Comparison of ENCODE assay signal across 8 mouse cellular contexts in genomic region chr7:45135370-45135769, GRCm38 (mm10). TPM values are rescaled to one million over a fixed set of nuclear protein-coding genes. Genes with fewer than 3 reads are reported as not detected.
DNase-seq lines count a peak whose midpoint lies in the region; ATAC-seq and TF ChIP-seq lines count a peak whose summit lies in the region.

No protein-coding gene starts in this region.

- no peak for ATAC-seq in kidney, embryonic 16.5 days (ENCODE audit: low FRiP score, low TSS enrichment)
- ATAC-seq in heart, embryonic 16.5 days (replicated peaks; ENCODE audit: extremely low read depth, insufficient read depth, low FRiP score) = no peak
- ATAC-seq in liver, postnatal 0 days = no peak

- TF ChIP-seq CTCF in liver, postnatal 0 days (IDR thresholded peaks at IDR 0.05; ENCODE audit: low read depth) = no peak

- peak overlapping the region; percentile 83; the same call in 1 of the 2 replicates for H3K4me2 ChIP-seq in kidney, embryonic 16.5 days (replicated peaks; ENCODE audit: low read depth, low read length)
- H3K4me2 ChIP-seq in heart, embryonic 16.5 days (ENCODE audit: low read depth, low read length) = peak overlapping the region; percentile 79
- peak overlapping the region; percentile 94 for H3K4me2 ChIP-seq in liver, postnatal 0 days (ENCODE audit: low read depth, low read length)

- DNase-seq in kidney, postnatal 10 days = no peak
- DNase-seq in c-Kit-positive CD71-positive TER-119-positive erythroid progenitor cells, embryonic 14.5 days (ENCODE audit: low spot score) = peak; percentile 56
- DNase-seq in liver, postnatal 0 days = no peak
- DNase-seq in embryo, embryonic 11 days = no peak
- DNase-seq in B cell, adult 2 months = no peak
- DNase-seq in right cerebral cortex, postnatal 25 days = no peak

- no peaks in the 10 kb centered on the region for H3K9me3 ChIP-seq in kidney, embryonic 16.5 days (ENCODE audit: low read length)
- no peaks in the 10 kb centered on the region for H3K9me3 ChIP-seq in heart, embryonic 16.5 days (replicated peaks; ENCODE audit: control insufficient read depth, low read length)
- H3K9me3 ChIP-seq in liver, postnatal 0 days (ENCODE audit: low read length) = no peaks in the 10 kb centered on the region

- 79% methylated on average over 3 of the region's 3 CpGs for WGBS in kidney, embryonic 16.5 days
- WGBS in heart, embryonic 16.5 days = 59% methylated on average over 3 of the region's 3 CpGs
- 45% methylated on average over 3 of the region's 3 CpGs for WGBS in liver, postnatal 0 days (ENCODE audit: insufficient replicate concordance)

- TF ChIP-seq EP300 in liver, postnatal 0 days (IDR thresholded peaks at IDR 0.05; ENCODE audit: low read depth) = no peak

- 0 out of 2 replicates have a peak overlapping the region, but pooled peaks have one; percentile 29 for H3K9ac ChIP-seq in kidney, embryonic 16.5 days (replicated peaks; ENCODE audit: low read length)
- H3K9ac ChIP-seq in heart, embryonic 16.5 days (ENCODE audit: low read length) = no peak overlapping the region; the same call in none of the 2 replicates
- H3K9ac ChIP-seq in liver, postnatal 0 days (replicated peaks) = peak overlapping the region; percentile 76

- H3K27me3 ChIP-seq in kidney, embryonic 16.5 days (ENCODE audit: insufficient read depth, low read length) = no peaks in the 10 kb centered on the region
- H3K27me3 ChIP-seq in heart, embryonic 16.5 days (ENCODE audit: control insufficient read depth, insufficient read depth, low read length) = no peaks in the 10 kb centered on the region
- no peaks in the 10 kb centered on the region for H3K27me3 ChIP-seq in liver, postnatal 0 days (ENCODE audit: insufficient read depth, low read length)

- H3K36me3 ChIP-seq in kidney, embryonic 16.5 days (ENCODE audit: insufficient read depth, low read length) = no peaks in the 10 kb centered on the region
- H3K36me3 ChIP-seq in heart, embryonic 16.5 days (ENCODE audit: control insufficient read depth, insufficient read depth) = no peaks in the 10 kb centered on the region
- no peaks in the 10 kb centered on the region for H3K36me3 ChIP-seq in liver, postnatal 0 days (replicated peaks; ENCODE audit: insufficient read depth, low read length)

- no peak overlapping the region for H3K27ac ChIP-seq in kidney, embryonic 16.5 days (ENCODE audit: low read length)
- H3K27ac ChIP-seq in heart, embryonic 16.5 days (ENCODE audit: low read length) = no peak overlapping the region
- H3K27ac ChIP-seq in liver, postnatal 0 days (ENCODE audit: low read depth) = peak overlapping the region; percentile 64; the same call in 1 of the 2 replicates

- H3K4me3 ChIP-seq in kidney, embryonic 16.5 days (ENCODE audit: low read length) = peak overlapping the region; percentile 70; the same call in 1 of the 2 replicates
- peak overlapping the region; percentile 66; the same call in 1 of the 2 replicates for H3K4me3 ChIP-seq in heart, embryonic 16.5 days (ENCODE audit: low read length)
- peak overlapping the region; percentile 73 for H3K4me3 ChIP-seq in liver, postnatal 0 days (ENCODE audit: low read depth, low read length)

- 0 out of 2 replicates have a peak, but pooled peaks cover 4% of the 10 kb centered on the region for H3K4me1 ChIP-seq in kidney, embryonic 16.5 days (ENCODE audit: insufficient read depth, low read length)
- peaks cover 14% of the 10 kb centered on the region; the same call in 1 of the 2 replicates for H3K4me1 ChIP-seq in heart, embryonic 16.5 days (ENCODE audit: control insufficient read depth, insufficient read depth, low read length)
- peaks cover 23% of the 10 kb centered on the region for H3K4me1 ChIP-seq in liver, postnatal 0 days (ENCODE audit: insufficient read depth)

RNA-seq across cellular contexts. Expression of gene Gm45713, which starts 0.7 kb away (rescaled TPM):
- polyA plus RNA-seq in kidney, embryonic 16.5 days (2015; fragmentation: Nextera tagmentation; extraction: Ambion mirVana) = 0.18 TPM in 1 of 2 replicates, not detected in the other
- 0.34 TPM in 1 of 2 replicates, not detected in the other for polyA plus RNA-seq in heart, embryonic 16.5 days (2015; fragmentation: Nextera tagmentation; extraction: Ambion mirVana)
- polyA plus RNA-seq in liver, postnatal 0 days (2015; fragmentation: Nextera tagmentation; extraction: Ambion mirVana) = 0.27 and 0.70 TPM in 2 replicates

RNA-seq across cellular contexts. Expression of gene Flt3l, which starts 0.9 kb away (rescaled TPM):
- 0.95 and 1.9 TPM in 2 replicates for polyA plus RNA-seq in kidney, embryonic 16.5 days (2015; fragmentation: Nextera tagmentation; extraction: Ambion mirVana)
- polyA plus RNA-seq in heart, embryonic 16.5 days (2015; fragmentation: Nextera tagmentation; extraction: Ambion mirVana) = 2.3 and 2.8 TPM in 2 replicates
- 2.0 and 2.3 TPM in 2 replicates for polyA plus RNA-seq in liver, postnatal 0 days (2015; fragmentation: Nextera tagmentation; extraction: Ambion mirVana)

RNA-seq across cellular contexts. Expression of gene Rpl13a, which starts 6.8 kb away (rescaled TPM):
- 1,083 and 1,117 TPM in 2 replicates for polyA plus RNA-seq in kidney, embryonic 16.5 days (2015; fragmentation: Nextera tagmentation; extraction: Ambion mirVana)
- 684 and 727 TPM in 2 replicates for polyA plus RNA-seq in heart, embryonic 16.5 days (2015; fragmentation: Nextera tagmentation; extraction: Ambion mirVana)
- polyA plus RNA-seq in liver, postnatal 0 days (2015; fragmentation: Nextera tagmentation; extraction: Ambion mirVana) = 938 and 993 TPM in 2 replicates

RNA-seq across cellular contexts. Expression of gene Rps11, which starts 11.1 kb away (rescaled TPM):
- polyA plus RNA-seq in kidney, embryonic 16.5 days (2015; fragmentation: Nextera tagmentation; extraction: Ambion mirVana) = 1,363 and 1,408 TPM in 2 replicates
- 809 and 812 TPM in 2 replicates for polyA plus RNA-seq in heart, embryonic 16.5 days (2015; fragmentation: Nextera tagmentation; extraction: Ambion mirVana)
- polyA plus RNA-seq in liver, postnatal 0 days (2015; fragmentation: Nextera tagmentation; extraction: Ambion mirVana) = 681 and 696 TPM in 2 replicates

RNA-seq across cellular contexts. Expression of gene Pih1d1, which starts 18.7 kb away (rescaled TPM):
- 109 and 112 TPM in 2 replicates for polyA plus RNA-seq in kidney, embryonic 16.5 days (2015; fragmentation: Nextera tagmentation; extraction: Ambion mirVana)
- polyA plus RNA-seq in heart, embryonic 16.5 days (2015; fragmentation: Nextera tagmentation; extraction: Ambion mirVana) = 76.8 and 82.5 TPM in 2 replicates
- polyA plus RNA-seq in liver, postnatal 0 days (2015; fragmentation: Nextera tagmentation; extraction: Ambion mirVana) = 37.6 and 37.8 TPM in 2 replicates
